Mouse (Mus musculus) layer of hippocampus, postnatal 14 days (tissue): ENCODE results near the gene Brdt. TPM values are rescaled to one million over a fixed set of nuclear protein-coding genes. Genes with fewer than 3 reads are reported as not detected.
"Not testable (repeated sequence)": the region's sequence is repeated elsewhere in the genome, so short reads cannot be mapped to it uniquely, and the experiment has no call there.

ENCODE experiments used
- DNase-seq, 2 experiments: peaks; one replicate each; pipeline ENCODE4 v3.0.0; 2021 to 2022; ENCODE audit warnings: low spot score in 2 of 2, mixed read lengths in 1 of 2
- total RNA-seq, 2 experiments: library from RNA; stranded (reverse); gene quantifications; 2 replicates each; pipeline ENCODE4 v1.2.3; 2021

Brdt gene
- total RNA-seq, 2 experiments from 2014 or later = 13.9 to 14.6 TPM

GRCm38 (mm10) chr5:107320703-107321102 lies 10.3 kb upstream of the Brdt start:
- peak in 1 of 2 experiments; percentile 47 for DNase-seq

GRCm38 (mm10) chr5:107340404-107340803 lies 9.4 kb downstream of the Brdt start:
- DNase-seq = no peak

DNA sequence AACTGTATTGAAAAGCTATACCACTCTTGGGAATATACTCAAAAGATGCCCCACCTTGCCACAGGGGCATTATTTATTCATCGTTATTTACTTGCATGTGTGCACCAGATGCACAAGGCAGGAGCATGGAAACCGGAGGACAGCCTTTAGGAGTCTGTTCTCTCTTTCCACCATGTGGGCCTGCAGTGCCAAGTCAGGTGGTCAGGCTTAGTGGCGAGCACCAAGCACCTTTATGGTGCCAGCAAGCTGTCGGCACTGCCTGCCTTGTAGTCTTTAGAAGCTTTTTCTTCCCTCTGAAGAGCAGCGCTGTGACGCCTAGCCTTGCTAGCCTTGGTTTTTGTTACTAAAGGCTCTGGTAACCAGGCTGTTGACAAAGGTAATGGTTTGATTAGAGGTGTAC lies 11.9 kb downstream of the Brdt start:
- DNase-seq = no peak

- DNase-seq = no peak
Measured at GRCm38 (mm10) chr5:107346214-107346613, 15.3 kb downstream of the Brdt start.

GRCm38 (mm10) chr5:107352566-107352965 lies 21.6 kb downstream of the Brdt start:
- no peak for DNase-seq

DNA sequence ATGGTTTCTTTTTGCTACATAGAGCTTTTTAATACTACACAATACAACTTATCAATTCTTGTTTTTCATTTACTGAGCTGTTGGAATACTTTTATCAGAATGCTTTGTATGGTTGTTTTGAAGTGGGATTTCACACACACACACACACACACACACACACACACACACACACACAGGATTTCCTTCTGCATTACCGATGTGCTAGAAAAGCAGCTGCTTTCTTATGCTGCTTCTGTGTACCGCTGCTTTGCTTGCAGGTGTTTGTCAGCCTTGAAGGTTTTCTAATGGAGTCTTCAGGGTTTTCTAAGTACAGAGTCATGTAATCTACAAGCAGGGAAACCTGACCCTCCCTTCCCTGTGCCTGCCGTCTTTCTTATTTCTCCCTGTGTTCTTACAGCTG lies 23.0 kb downstream of the Brdt start:
- DNase-seq = no peak

DNA sequence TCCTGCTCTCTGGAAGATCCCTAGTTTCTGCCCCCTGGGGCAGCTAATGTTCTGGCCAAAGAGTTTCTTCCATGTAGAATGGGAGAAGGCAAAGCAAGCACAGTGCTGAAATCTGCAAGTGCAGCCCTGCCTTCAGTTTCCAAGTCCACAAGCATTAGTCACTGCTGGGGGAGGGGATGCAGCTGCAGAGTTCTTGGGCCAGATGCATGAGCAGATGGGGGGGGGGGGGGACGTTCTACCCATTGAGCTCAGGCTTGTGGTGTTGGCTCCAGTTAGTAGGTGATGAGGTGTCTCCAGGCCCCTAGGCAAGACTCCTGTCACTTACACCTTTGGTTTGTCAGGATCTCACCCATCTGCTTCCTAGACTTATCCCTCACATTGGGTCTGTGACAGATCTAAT lies 24.8 kb downstream of the Brdt start:
- no peak for DNase-seq

GRCm38 (mm10) chr5:107357723-107358122 lies 26.8 kb downstream of the Brdt start:
- no peak for DNase-seq

DNA sequence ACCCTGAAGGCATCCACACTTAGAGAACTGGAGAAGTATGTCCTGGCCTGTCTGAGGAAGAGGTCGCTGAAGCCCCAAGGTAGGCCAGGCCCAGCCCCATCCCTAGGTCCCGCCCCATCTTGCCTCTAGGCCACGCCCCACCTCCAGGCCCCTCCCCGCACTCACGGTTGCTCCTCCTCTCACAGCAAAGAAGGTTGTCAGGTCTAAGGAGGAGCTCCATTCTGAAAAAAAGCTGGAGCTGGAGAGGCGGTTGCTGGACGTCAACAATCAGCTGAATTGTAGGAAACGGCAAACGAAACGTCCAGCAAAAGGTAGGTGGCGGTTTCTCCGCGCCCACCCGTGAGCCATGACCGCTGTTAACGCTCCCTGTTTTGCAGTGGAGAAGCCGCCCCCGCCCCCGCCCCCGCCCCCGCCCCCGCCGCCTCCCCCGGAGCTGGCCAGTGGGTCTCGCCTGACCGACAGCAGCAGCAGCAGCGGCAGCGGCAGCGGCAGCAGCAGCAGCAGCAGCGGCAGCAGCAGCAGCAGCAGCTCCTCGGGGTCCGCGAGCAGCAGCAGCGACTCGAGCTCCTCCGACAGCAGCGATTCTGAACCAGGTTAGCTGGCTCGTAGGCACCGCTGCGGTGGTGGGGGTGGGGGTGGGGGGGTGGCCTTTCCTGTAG lies 28.6 kb downstream of the Brdt start:
- peak; percentile 80 to 86 for DNase-seq

DNA sequence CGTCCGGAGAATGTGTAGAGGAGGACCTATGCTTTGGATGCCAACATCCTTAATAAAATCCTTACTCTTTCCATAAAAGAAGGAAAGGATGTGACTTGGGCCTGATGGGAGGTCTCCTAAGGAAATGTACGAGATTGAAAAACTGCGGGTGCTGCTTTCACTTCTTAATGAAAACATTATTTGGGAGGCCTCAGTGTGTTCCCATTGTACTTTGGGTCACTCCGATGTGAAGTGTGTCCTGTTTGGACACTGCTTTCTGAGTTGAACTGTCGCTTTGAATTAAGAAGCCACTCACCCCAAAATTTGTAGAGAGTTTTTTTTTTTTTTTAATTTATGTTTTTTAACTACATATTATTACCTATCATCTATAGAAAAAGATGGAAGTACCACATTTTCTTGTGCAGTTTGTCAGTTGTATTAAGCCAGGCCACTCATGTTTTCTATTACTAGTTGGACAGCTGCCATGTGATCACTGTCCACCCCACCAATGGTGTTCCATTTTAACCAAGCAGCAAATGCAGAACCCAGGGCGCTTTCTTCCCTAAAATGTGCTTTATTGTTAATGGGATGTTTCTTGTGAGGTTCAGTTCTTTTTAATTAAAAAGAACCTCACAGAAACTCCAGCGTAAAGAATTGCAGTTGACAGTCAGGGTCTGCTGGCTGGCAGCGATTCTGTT lies 29.2 kb downstream of the Brdt start:
- peak in 1 of 2 experiments; percentile 12 for DNase-seq

- DNase-seq = no peak
Measured at GRCm38 (mm10) chr5:107370040-107370439, 39.1 kb downstream of the Brdt start.

DNA sequence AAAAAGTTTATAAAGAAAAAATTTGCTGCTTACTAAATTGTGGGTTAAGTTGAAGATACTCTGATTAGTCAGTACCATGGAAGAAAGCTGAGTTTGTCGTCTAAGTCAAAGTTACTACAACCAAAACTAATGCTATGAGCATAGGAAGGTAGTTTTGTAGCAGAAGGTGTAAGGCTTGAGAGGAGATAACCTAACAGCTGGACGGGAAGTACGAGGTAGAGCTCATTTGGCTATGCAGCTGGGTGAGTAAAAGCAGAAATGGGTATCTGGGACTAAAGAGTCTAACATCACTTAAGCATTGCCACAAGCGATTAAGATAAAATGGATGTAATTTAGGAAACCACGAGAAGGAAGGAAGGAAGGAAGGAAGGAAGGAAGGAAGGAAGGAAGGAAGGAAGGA lies 40.4 kb downstream of the Brdt start:
- no peak for DNase-seq

- no peak for DNase-seq
Measured at GRCm38 (mm10) chr5:107373256-107373655, 42.3 kb downstream of the Brdt start.

DNA sequence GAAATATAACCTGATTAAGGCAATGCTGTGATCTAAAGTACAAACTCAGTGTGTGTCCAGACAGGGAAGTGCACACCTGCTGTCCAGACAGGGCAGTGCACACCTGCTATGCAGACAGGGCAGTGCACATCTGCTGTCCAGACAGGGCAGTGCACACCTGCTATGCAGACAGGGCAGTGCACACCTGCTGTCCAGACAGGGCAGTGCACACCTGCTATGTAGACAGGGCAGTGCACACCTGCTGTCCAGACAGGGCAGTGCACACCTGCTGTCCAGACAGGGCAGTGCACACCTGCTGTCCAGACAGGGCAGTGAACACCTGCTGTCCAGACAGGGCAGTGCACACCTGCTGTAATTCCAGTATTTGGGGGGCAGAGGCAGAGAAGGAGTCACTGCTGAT lies 55.5 kb downstream of the Brdt start:
- DNase-seq = not testable (repeated sequence)

DNA sequence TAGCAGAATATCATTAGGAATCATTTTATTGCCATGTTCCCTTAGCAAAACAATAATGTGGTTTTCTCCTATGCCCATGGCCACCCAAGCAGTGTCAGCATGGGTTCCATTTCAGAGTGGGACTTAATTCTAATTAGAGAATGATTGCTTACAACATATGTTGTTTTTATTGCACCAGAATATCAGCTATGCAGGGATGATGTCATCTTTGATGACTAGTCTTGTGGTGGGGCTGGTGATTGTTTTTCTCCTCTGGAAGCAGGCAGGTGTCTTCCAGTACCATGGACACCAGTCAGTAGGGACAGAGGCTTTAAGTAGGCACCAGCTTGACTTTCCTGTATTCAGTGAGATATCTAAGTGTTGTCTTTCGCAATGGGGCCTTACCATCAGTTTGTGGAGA lies 56.8 kb downstream of the Brdt start:
- DNase-seq = no peak

GRCm38 (mm10) chr5:107389373-107389772 lies 58.4 kb downstream of the Brdt start:
- no peak for DNase-seq

DNA sequence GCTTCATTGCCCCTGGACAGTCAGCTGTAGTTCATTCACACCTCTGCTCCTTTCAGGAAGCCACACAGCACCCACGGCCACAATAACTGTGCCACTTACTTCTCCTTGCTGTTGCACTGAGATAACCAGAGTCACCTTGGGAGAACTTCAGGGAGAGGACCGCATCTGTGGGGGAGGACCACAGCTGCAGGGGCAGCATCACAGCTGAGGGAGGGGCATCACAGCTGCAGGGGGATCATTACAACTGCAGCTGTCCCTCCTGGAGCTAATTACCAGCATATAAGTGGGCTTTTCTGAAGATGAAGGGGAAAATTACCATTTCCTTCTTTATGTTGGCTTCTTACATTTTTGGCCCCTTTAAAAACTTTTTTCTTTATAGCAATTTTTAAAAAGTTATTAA lies 63.5 kb downstream of the Brdt start:
- DNase-seq = no peak

DNA sequence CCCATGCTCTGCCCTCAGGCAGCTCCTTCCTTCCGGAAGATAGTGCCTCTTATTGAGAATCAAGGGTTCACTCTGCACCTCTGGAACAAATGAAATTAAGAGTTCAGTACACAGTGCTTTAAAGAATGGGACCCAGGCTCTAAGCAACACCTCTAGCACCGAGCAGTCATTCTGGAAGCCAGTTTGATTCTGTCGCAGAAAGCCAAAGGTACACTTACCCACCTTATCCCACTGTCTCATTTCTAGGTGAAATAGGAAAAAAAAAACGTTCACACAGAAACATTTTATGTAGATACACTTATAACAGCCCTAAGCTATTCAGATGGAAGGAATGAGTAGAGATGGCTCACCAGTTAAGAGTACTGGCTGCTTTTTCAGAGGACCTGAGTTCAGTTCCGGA lies 71.5 kb downstream of the Brdt start, which contains the start of gene Ephx4:
TSS of gene Ephx4 (plus strand) at position 301 of the 400 bp plus-strand sequence.
- no peak for DNase-seq

- DNase-seq = no peak
Measured at GRCm38 (mm10) chr5:107403011-107403946, 72.3 kb downstream of the Brdt start.

GRCm38 (mm10) chr5:107403947-107404684 lies 73.2 kb downstream of the Brdt start:
- peak in 1 of 2 experiments; percentile 48 for DNase-seq

GRCm38 (mm10) chr5:107405361-107405760 lies 74.4 kb downstream of the Brdt start:
- DNase-seq = no peak
